Mouse (Mus musculus) CH12.LX (cell line): ENCODE results near the gene Lipc.

Experiments
- CHD2 ChIP-seq: IDR thresholded peaks from 2 replicates; pipeline ENCODE4 v1.6.1; 2011; ENCODE audit warnings: low read length, improper control_type of control experiment
- CTCF ChIP-seq, 2 experiments: IDR thresholded peaks in 1 of 2; conservative IDR thresholded peaks in 1 of 2; 2 replicates each; pipeline ENCODE4 v1.5.1; 2011 to 2012; ENCODE audit warnings: low read depth in 2 of 2, low read length in 2 of 2, improper control_type of control experiment in 1 of 2, inconsistent platforms in 1 of 2, mild to moderate bottlenecking in 1 of 2, moderate library complexity in 1 of 2
- EP300 ChIP-seq: IDR thresholded peaks from 2 replicates; pipeline ENCODE4 v1.6.1; 2011; ENCODE audit warnings: low read length, improper control_type of control experiment
- GABPA ChIP-seq: IDR thresholded peaks from 2 replicates; pipeline ENCODE4 v1.6.1; 2012; ENCODE audit warnings: low read depth, low read length, improper control_type of control experiment, inconsistent platforms; ENCODE audit not compliant: insufficient replicate concordance
- HCFC1 ChIP-seq: IDR thresholded peaks from 2 replicates; pipeline ENCODE4 v1.6.1; 2012; ENCODE audit warnings: low read depth, mild to moderate bottlenecking, inconsistent platforms, low read length, improper control_type of control experiment
- MAFK ChIP-seq: IDR thresholded peaks from 2 replicates; pipeline ENCODE4 v1.6.1; 2011; ENCODE audit warnings: low read length, improper control_type of control experiment; ENCODE audit not compliant: insufficient replicate concordance
- MAZ ChIP-seq: IDR thresholded peaks from 2 replicates; pipeline ENCODE4 v1.6.1; 2012; ENCODE audit warnings: low read depth, mild to moderate bottlenecking, inconsistent platforms, low read length, improper control_type of control experiment, moderate library complexity
- MEF2A ChIP-seq: IDR thresholded peaks from 2 replicates; pipeline ENCODE4 v1.6.1; 2014; ENCODE audit warnings: low read depth, mild to moderate bottlenecking, inconsistent platforms, low read length, improper control_type of control experiment, borderline replicate concordance
- NELFE ChIP-seq: IDR thresholded peaks from 2 replicates; pipeline ENCODE4 v1.6.1; 2011; ENCODE audit warnings: low read depth, low read length, improper control_type of control experiment
- NRF1 ChIP-seq: IDR thresholded peaks from 2 replicates; pipeline ENCODE4 v1.6.1; 2014; ENCODE audit warnings: low read depth, mild to moderate bottlenecking, inconsistent platforms, low read length, improper control_type of control experiment, moderate library complexity
- POLR2A ChIP-seq: IDR thresholded peaks from 2 replicates; pipeline ENCODE4 v1.6.1; 2011; ENCODE audit warnings: low read depth, mild to moderate bottlenecking, improper control_type of control experiment, low read length
- ZC3H11A ChIP-seq: IDR thresholded peaks from 2 replicates; pipeline ENCODE4 v1.6.1; 2012; ENCODE audit warnings: low read depth, mild to moderate bottlenecking, inconsistent platforms, low read length, improper control_type of control experiment
- ZNF384 ChIP-seq: IDR thresholded peaks from 2 replicates; pipeline ENCODE4 v1.6.1; 2012; ENCODE audit warnings: low read depth, low read length, improper control_type of control experiment, inconsistent platforms

- TF ChIP-seq NELFE (no peak), MEF2A (no peak), CTCF (conservative IDR thresholded peaks at IDR 0.05 in 1 of 2, IDR thresholded peaks at IDR 0.05 in 1 of 2; ENCODE audit: low read depth in 2 of 2, low read length in 2 of 2) (no peak), CHD2 (no peak), EP300 (no peak), NRF1 (no peak), POLR2A (no peak), ZNF384 (no peak), MAZ (no peak), HCFC1 (no peak), ZC3H11A (no peak), MAFK (no peak), GABPA (no peak)
Measured at GRCm38 (mm10) chr9:70802816-70803215, 149.2 kb downstream of the Lipc start.
